Mouse (Mus musculus) bone marrow, adult 2 months (tissue): ENCODE results near the gene Fchsd2.

ENCODE experiments used
- CTCF ChIP-seq: fragments of 200-500 bp; IDR thresholded peaks from 2 replicates; pipeline ENCODE4 v1.5.1; 2011; ENCODE audit warnings: low read length, control low read depth; ENCODE audit not compliant: control insufficient read depth, insufficient read depth
- POLR2A ChIP-seq: fragments of 200-500 bp; IDR thresholded peaks from 2 replicates; pipeline ENCODE4 v1.6.1; 2011; ENCODE audit warnings: low read depth, mild to moderate bottlenecking, control low read depth, low read length, borderline replicate concordance; ENCODE audit not compliant: control insufficient read depth

GRCm38 (mm10) chr7:101302691-101303090, 210.0 kb downstream of the Fchsd2 start:
- no peak for TF ChIP-seq CTCF
- TF ChIP-seq POLR2A: no peak
